Mouse (Mus musculus) MEL (cell line): ENCODE measurements around the gene Itgb6.

Experiments used
- CTCF ChIP-seq, 3 experiments: IDR thresholded peaks in 2 of 3; conservative IDR thresholded peaks in 1 of 3; 2 replicates each; pipeline ENCODE4 v1.5.1; 2011 to 2012; ENCODE audit warnings: low read length in 3 of 3, low read depth in 2 of 3, mild to moderate bottlenecking in 2 of 3, improper control_type of control experiment in 1 of 3, inconsistent platforms in 1 of 3, mixed read lengths in 1 of 3, moderate library complexity in 1 of 3; ENCODE audit not compliant: control insufficient read depth in 1 of 3, insufficient read depth in 1 of 3, poor library complexity in 1 of 3, severe bottlenecking in 1 of 3
- E2F4 ChIP-seq: IDR thresholded peaks from 2 replicates; pipeline ENCODE4 v1.6.1; 2011; ENCODE audit warnings: low read depth, low read length, improper control_type of control experiment, borderline replicate concordance
- GATA1 ChIP-seq: IDR thresholded peaks from 2 replicates; pipeline ENCODE4 v1.6.1; 2011; ENCODE audit warnings: low read depth, low read length, improper control_type of control experiment
- MAX ChIP-seq: IDR thresholded peaks from 2 replicates; pipeline ENCODE4 v1.6.1; 2011; ENCODE audit warnings: low read length, improper control_type of control experiment
- MYB ChIP-seq: IDR thresholded peaks from 2 replicates; pipeline ENCODE4 v1.6.1; 2011; ENCODE audit warnings: mild to moderate bottlenecking, low read depth, low read length, improper control_type of control experiment
- MYC ChIP-seq: IDR thresholded peaks from 2 replicates; pipeline ENCODE4 v1.6.1; 2011; ENCODE audit warnings: low read depth, mild to moderate bottlenecking, low read length, improper control_type of control experiment, moderate library complexity
- NRF1 ChIP-seq: IDR thresholded peaks from 2 replicates; pipeline ENCODE4 v1.6.1; 2014; ENCODE audit warnings: low read depth, mild to moderate bottlenecking, inconsistent platforms, low read length, improper control_type of control experiment, moderate library complexity; ENCODE audit not compliant: poor library complexity, insufficient read depth, severe bottlenecking
- POLR2AphosphoS5 ChIP-seq: IDR thresholded peaks from 2 replicates; pipeline ENCODE4 v1.6.1; 2012; ENCODE audit warnings: low read depth, borderline replicate concordance, mild to moderate bottlenecking, inconsistent platforms, low read length, moderate library complexity, mixed read lengths
- UBTF ChIP-seq: IDR thresholded peaks from 2 replicates; pipeline ENCODE4 v1.6.1; 2012; ENCODE audit warnings: low read depth, mild to moderate bottlenecking, inconsistent platforms, low read length, improper control_type of control experiment, moderate library complexity, borderline replicate concordance; ENCODE audit not compliant: insufficient read depth
- USF1 ChIP-seq: IDR thresholded peaks from 2 replicates; pipeline ENCODE4 v1.6.1; 2014; ENCODE audit warnings: low read depth, mild to moderate bottlenecking, inconsistent platforms, low read length, improper control_type of control experiment, moderate library complexity
- ZC3H11A ChIP-seq: IDR thresholded peaks from 2 replicates; pipeline ENCODE4 v1.6.1; 2012; ENCODE audit warnings: low read depth, mild to moderate bottlenecking, inconsistent platforms, low read length, improper control_type of control experiment
- ZNF384 ChIP-seq: IDR thresholded peaks from 2 replicates; pipeline ENCODE4 v1.6.1; 2012; ENCODE audit warnings: low read depth, mild to moderate bottlenecking, inconsistent platforms, low read length, improper control_type of control experiment

DNA sequence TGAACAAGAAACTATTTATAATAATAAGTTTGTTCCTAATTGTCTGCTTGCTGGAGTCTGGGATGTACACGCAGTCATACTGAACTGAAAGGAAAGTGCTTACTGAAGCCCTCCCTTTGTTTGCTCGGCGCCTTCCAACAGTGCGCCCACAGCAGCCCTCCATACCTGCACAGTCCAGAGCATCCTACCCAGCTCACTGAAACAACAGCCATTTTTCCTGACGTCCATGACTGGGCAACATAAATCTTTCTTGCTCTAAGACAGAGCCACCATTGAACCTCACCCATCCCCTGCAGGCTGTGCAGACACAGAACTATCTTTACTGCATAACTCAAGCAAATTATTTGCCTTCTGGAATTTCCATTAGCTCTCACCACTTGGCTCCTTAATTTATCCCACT lies 74.8 kb downstream of the Itgb6 start:
- TF ChIP-seq MAX (no peak), UBTF (no peak), MYC (no peak), USF1 (no peak), POLR2AphosphoS5 (no peak), GATA1 (no peak), NRF1 (no peak), MYB (no peak), CTCF (IDR thresholded peaks at IDR 0.05 in 2 of 3, conservative IDR thresholded peaks at IDR 0.05 in 1 of 3; ENCODE audit: control insufficient read depth in 1 of 3, insufficient read depth in 1 of 3, low read depth in 2 of 3, low read length in 3 of 3, poor library complexity in 1 of 3, severe bottlenecking in 1 of 3) (no peak), E2F4 (no peak), ZC3H11A (no peak), ZNF384 (no peak)
